Mouse (Mus musculus): ENCODE measurements around the gene Mrps21.

DNA sequence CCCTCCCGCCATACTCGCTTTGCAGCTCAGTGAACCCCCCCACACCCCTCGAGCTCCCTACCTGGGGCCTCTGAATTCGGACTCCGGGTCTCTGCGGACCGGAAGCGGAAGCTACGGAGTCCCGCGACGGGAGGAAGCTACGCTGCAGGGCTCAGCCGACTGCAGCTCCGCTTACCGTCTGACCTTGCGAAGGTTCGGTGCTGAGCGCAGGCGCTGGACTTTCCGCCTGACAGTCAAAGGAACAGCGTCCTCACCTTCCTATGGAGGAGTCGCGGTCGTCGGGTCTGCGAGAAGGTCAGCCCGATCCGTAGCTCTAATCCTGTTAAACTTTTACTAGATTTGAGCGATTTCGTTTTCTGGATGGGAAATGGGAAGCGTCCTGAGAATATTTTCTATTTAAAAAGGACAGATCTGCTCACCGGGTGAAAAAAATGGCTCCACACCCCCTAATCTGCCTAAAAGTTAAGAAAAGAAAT lies at the start of gene Mrps21:
- TF ChIP-seq POLR2A (IDR thresholded peaks at IDR 0.05; ENCODE audit: extremely low read depth, insufficient read depth, low read length) (peak; percentile 81), CTCF (IDR thresholded peaks at IDR 0.05; ENCODE audit: low read depth, low read length) (no peak)

All from liver, adult 2 months (tissue).